Mouse (Mus musculus) midbrain, postnatal 0 days (tissue): ENCODE results near the gene Arhgap25. TPM values are rescaled to one million over a fixed set of nuclear protein-coding genes. Genes with fewer than 3 reads are reported as not detected.

Experiments used
- ATAC-seq: fragments of 200-750 bp; cut with Nextera tagmentation; 2 replicates; pipeline ENCODE4 v1.8.0; 2017; ENCODE audit warnings: moderate number of reproducible peaks, mild to moderate bottlenecking, moderate TSS enrichment, moderate library complexity; ENCODE audit not compliant: low FRiP score
- DNase-seq: peaks from one replicate; pipeline ENCODE4 v3.0.0-alpha.2; 2015; ENCODE audit warnings: low spot score
- H3K27ac ChIP-seq: fragments of 300-500 bp; sonication (generic); 2 replicates; pipeline ENCODE4 v1.5.1; 2014; ENCODE audit warnings: low read depth, mild to moderate bottlenecking, low read length, mixed read lengths
- H3K27me3 ChIP-seq: fragments of 300-500 bp; sonication (generic); 2 replicates; pipeline ENCODE4 v1.6.1; 2014; ENCODE audit warnings: low read length, control low read depth, mixed read lengths; ENCODE audit not compliant: insufficient read depth
- H3K36me3 ChIP-seq: fragments of 300-500 bp; sonication (generic); 2 replicates; pipeline ENCODE4 v1.6.1; 2014; ENCODE audit warnings: low read length, control low read depth, mixed read lengths; ENCODE audit not compliant: insufficient read depth
- H3K4me1 ChIP-seq: fragments of 300-500 bp; sonication (generic); 2 replicates; pipeline ENCODE4 v1.6.1; 2014; ENCODE audit warnings: mild to moderate bottlenecking, control low read depth, antibody characterized with exemption, low read length, mixed read lengths; ENCODE audit not compliant: insufficient read depth
- H3K4me2 ChIP-seq: fragments of 300-500 bp; sonication (generic); 2 replicates; pipeline ENCODE4 v1.6.1; 2014; ENCODE audit warnings: low read depth, mild to moderate bottlenecking, low read length, mixed read lengths; ENCODE audit not compliant: poor library complexity, severe bottlenecking
- H3K4me3 ChIP-seq: fragments of 300-500 bp; sonication (generic); 2 replicates; pipeline ENCODE4 v1.5.1; 2014; ENCODE audit warnings: low read depth, mild to moderate bottlenecking, low read length, moderate library complexity
- H3K9ac ChIP-seq: fragments of 300-500 bp; sonication (generic); replicated peaks from 2 replicates; pipeline ENCODE4 v1.6.1; 2014; ENCODE audit warnings: mild to moderate bottlenecking, low read length, moderate library complexity, mixed read lengths; ENCODE audit not compliant: poor library complexity, severe bottlenecking
- H3K9me3 ChIP-seq: fragments of 300-500 bp; sonication (generic); 2 replicates; pipeline ENCODE4 v1.6.1; 2016; ENCODE audit warnings: low read length, control low read depth
- CTCF ChIP-seq: IDR thresholded peaks from 2 replicates; pipeline ENCODE4 v1.5.1; 2016; ENCODE audit warnings: antibody characterized with exemption, mild to moderate bottlenecking
- WGBS: fragments of 180-500 bp; shearing (Covaris S2); extraction: QIAGEN DNeasy Blood & Tissue Kit; methylation state at CpG from one replicate; pipeline ENCODE4 v1.1.7; 2014; 5-methylcytosine and 5-hydroxymethylcytosine counted together
- polyA plus RNA-seq: library from polyadenylated mRNA; unstranded; fragments of >200 nt; fragmentation: Nextera tagmentation; extraction: Ambion mirVana; gene quantifications from 2 replicates; pipeline ENCODE4 v1.2.1, GENCODE M21; 2015
- total RNA-seq: library from RNA; depleted of rRNA; stranded (reverse); fragments of >200 nt; gene quantifications from 2 replicates; pipeline ENCODE4 v1.2.3, GENCODE M21; 2014

Gene Arhgap25
- total and polyA plus RNA-seq, 2 experiments from 2014 or later: 0.93 to 1.2 TPM

- no peak overlapping the region for H3K4me2 ChIP-seq
- no peak overlapping the region for H3K27ac ChIP-seq
- TF ChIP-seq CTCF: no peak
- H3K27me3 ChIP-seq: no peaks in the 10 kb centered on the region
- no peaks in the 10 kb centered on the region for H3K4me1 ChIP-seq
- no peak overlapping the region for H3K4me3 ChIP-seq
- no peaks in the 10 kb centered on the region for H3K9me3 ChIP-seq
- ATAC-seq (no peak), DNase-seq (no peak)
- WGBS: 78% methylated on average over 5 of the region's 5 CpGs
- no peaks in the 10 kb centered on the region for H3K36me3 ChIP-seq
- H3K9ac ChIP-seq: no peak overlapping the region
Measured at GRCm38 (mm10) chr6:87537678-87538077, 4.6 kb upstream of the Arhgap25 start.

- ATAC-seq (no peak), DNase-seq (no peak)
- no peak overlapping the region for H3K27ac ChIP-seq
- H3K4me3 ChIP-seq: no peak overlapping the region
- no peak for TF ChIP-seq CTCF
- 63% methylated on average over 8 of the region's 8 CpGs for WGBS
- H3K27me3 ChIP-seq: no peaks in the 10 kb centered on the region
- no peaks in the 10 kb centered on the region for H3K4me1 ChIP-seq
- H3K4me2 ChIP-seq: no peak overlapping the region
- no peaks in the 10 kb centered on the region for H3K9me3 ChIP-seq
- H3K9ac ChIP-seq: no peak overlapping the region
- no peaks in the 10 kb centered on the region for H3K36me3 ChIP-seq
Measured at GRCm38 (mm10) chr6:87536270-87536669, 3.2 kb upstream of the Arhgap25 start.

- Histone ChIP-seq H3K9me3 (no peaks in the 10 kb centered on the region), H3K27ac (no peak overlapping the region), H3K4me3 (no peak overlapping the region), H3K4me2 (no peak overlapping the region), H3K4me1 (no peaks in the 10 kb centered on the region), H3K36me3 (no peaks in the 10 kb centered on the region), H3K9ac (no peak overlapping the region), H3K27me3 (no peaks in the 10 kb centered on the region)
- no peak for ATAC-seq
- WGBS: 72% methylated on average over 9 of the region's 9 CpGs
- no peak for TF ChIP-seq CTCF
- no peak for DNase-seq
Measured at GRCm38 (mm10) chr6:87535651-87536050, 2.6 kb upstream of the Arhgap25 start.

GRCm38 (mm10) chr6:87534855-87535575 is 2.0 kb upstream of the Arhgap25 start:
- WGBS: 87% methylated on average over 9 of the region's 9 CpGs
- Histone ChIP-seq H3K4me3 (no peak overlapping the region), H3K27me3 (no peaks in the 10 kb centered on the region), H3K27ac (no peak overlapping the region), H3K36me3 (no peaks in the 10 kb centered on the region), H3K9me3 (no peaks in the 10 kb centered on the region), H3K9ac (no peak overlapping the region), H3K4me1 (no peaks in the 10 kb centered on the region), H3K4me2 (no peak overlapping the region)
- DNase-seq (no peak), ATAC-seq (no peak)
- TF ChIP-seq CTCF: no peak

- Histone ChIP-seq H3K36me3 (no peaks in the 10 kb centered on the region), H3K27me3 (no peaks in the 10 kb centered on the region), H3K4me3 (no peak overlapping the region), H3K9me3 (no peaks in the 10 kb centered on the region), H3K9ac (no peak overlapping the region), H3K27ac (no peak overlapping the region), H3K4me1 (no peaks in the 10 kb centered on the region), H3K4me2 (no peak overlapping the region)
- 88% methylated on average over 2 of the region's 2 CpGs for whole genome bisulfite sequencing
- TF ChIP-seq CTCF: no peak
- DNase-seq (no peak), ATAC-seq (no peak)
Measured at GRCm38 (mm10) chr6:87531456-87532015, 1.5 kb downstream of the Arhgap25 start.

GRCm38 (mm10) chr6:87530386-87530785 is 2.7 kb downstream of the Arhgap25 start:
- no peak for DNase-seq
- WGBS: 88% methylated on average over 2 of the region's 2 CpGs
- Histone ChIP-seq H3K4me3 (no peak overlapping the region), H3K36me3 (no peaks in the 10 kb centered on the region), H3K9ac (no peak overlapping the region), H3K27ac (no peak overlapping the region), H3K4me2 (no peak overlapping the region), H3K9me3 (no peaks in the 10 kb centered on the region), H3K27me3 (no peaks in the 10 kb centered on the region), H3K4me1 (no peaks in the 10 kb centered on the region)
- no peak for ATAC-seq
- TF ChIP-seq CTCF: no peak
